Mouse (Mus musculus): ENCODE measurements at regions not wholly inside any gene's neighbourhood (a gene's known extent, or its start where the extent isn't known, plus 50 kb on each side); places are given as distances from the start of the nearest gene placed in this dataset.
A peak's percentile ranks its signal among the peaks of the same experiment; 100 is the strongest.

DNA sequence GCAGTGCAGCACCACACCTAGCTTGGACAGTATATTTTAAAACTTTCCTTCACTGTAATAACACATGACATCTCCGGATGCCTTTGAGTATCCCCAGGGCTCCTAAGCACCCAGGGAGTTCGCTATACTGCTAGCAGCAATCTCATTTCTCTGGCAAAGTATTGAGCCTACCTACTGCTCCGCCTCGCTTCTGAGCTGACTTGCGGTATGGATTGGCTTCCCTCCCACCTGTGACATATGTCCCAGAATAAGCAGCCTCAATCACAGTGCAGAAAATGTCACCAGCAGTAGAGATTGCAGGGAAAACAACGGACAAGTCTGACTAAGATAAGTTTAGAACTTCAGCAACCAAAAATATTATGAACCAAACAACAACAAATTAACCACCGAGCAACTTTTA is 131.8 kb downstream of the Gm10260 start:
- 92% methylated on average over 7 of the region's 7 CpGs for WGBS
- no peak for ATAC-seq (ENCODE audit: low FRiP score, low read depth)
- Histone ChIP-seq H3K27ac (no peak overlapping the region), H3K27me3 (replicated peaks) (no peaks in the 10 kb centered on the region), H3K4me1 (no peaks in the 10 kb centered on the region), H3K4me3 (no peak overlapping the region), H3K9me3 (no peaks in the 10 kb centered on the region), H3K36me3 (no peaks in the 10 kb centered on the region), H3K4me2 (replicated peaks) (no peak overlapping the region), H3K9ac (no peak overlapping the region)

DNA sequence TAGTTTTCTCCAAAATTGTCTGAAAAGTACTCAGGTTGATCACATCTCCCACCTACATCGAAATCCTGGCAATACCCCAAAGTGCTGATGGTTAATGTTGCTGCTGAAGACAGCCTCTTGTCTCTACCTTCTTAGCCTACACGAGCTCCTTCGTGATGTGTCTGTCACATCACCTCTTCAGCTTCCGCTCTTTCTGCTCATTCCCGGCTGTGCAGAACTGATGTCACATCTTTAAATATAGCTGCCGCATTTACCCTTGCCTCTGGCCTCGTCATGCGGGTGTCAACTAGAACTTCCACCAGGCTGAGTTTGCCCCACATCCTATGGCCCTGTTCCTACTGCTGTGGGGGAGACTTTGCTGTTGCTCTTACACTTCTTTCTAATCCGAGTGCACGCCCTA is 133.2 kb downstream of the Gm10260 start:
- H3K4me1 ChIP-seq: no peaks in the 10 kb centered on the region
- no peak overlapping the region for H3K4me2 ChIP-seq (replicated peaks)
- H3K9ac ChIP-seq: no peak overlapping the region
- no peak overlapping the region for H3K27ac ChIP-seq
- whole genome bisulfite sequencing: 91% methylated on average over 10 of the region's 10 CpGs
- no peak for ATAC-seq (ENCODE audit: low FRiP score, low read depth)
- H3K4me3 ChIP-seq: no peak overlapping the region
- no peaks in the 10 kb centered on the region for H3K27me3 ChIP-seq (replicated peaks)
- no peaks in the 10 kb centered on the region for H3K9me3 ChIP-seq
- no peaks in the 10 kb centered on the region for H3K36me3 ChIP-seq

DNA sequence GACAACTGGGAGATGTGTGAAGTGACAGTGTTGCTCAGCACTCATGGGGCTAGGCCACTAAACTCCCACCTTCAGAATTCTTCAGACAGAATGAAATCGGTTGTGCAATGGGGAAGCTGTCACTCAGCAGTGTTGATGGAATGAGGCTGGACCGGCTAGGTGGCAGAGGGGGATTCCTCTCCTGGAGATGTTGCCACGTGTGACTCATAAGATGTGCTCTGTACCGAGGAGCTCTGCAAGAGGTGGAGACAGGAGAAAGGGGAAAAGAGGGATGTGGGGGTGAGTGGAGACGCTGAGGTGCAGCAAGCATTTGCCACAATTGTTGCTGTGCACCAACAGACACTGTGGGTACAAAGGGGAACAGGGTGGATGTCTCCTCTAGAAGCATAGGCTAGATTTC is 133.6 kb downstream of the Gm10260 start:
- H3K9me3 ChIP-seq: no peaks in the 10 kb centered on the region
- no peak overlapping the region for H3K4me2 ChIP-seq (replicated peaks)
- H3K4me3 ChIP-seq: no peak overlapping the region
- 83% methylated on average over 5 of the region's 5 CpGs for WGBS
- no peaks in the 10 kb centered on the region for H3K27me3 ChIP-seq (replicated peaks)
- H3K9ac ChIP-seq: no peak overlapping the region
- H3K27ac ChIP-seq: no peak overlapping the region
- no peak for ATAC-seq (ENCODE audit: low FRiP score, low read depth)
- no peaks in the 10 kb centered on the region for H3K36me3 ChIP-seq
- H3K4me1 ChIP-seq: no peaks in the 10 kb centered on the region

DNA sequence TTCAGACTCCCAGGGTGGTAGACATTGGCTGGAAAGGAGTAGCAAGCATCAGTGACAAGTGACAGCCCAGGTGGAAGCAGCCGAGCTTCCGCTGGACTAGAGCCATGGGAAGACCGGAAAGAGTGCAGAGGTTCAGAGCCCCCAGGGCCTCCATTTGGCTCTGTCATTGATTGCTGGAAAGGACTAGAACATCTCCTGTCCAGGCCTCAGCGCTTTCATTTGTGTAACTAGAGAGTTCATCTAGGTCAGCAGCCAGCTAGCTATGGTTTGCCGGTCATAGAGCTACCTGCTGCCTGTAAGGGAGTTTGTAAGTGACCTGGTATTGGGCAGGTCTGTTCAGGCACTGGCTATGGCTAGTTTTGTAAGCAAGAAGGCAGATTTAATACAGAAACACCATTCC is 134.3 kb downstream of the Gm10260 start:
- H3K27me3 ChIP-seq (replicated peaks): no peaks in the 10 kb centered on the region
- H3K4me3 ChIP-seq: no peak overlapping the region
- H3K9me3 ChIP-seq: no peaks in the 10 kb centered on the region
- ATAC-seq (ENCODE audit: low FRiP score, low read depth): no peak
- no peak overlapping the region for H3K27ac ChIP-seq
- no peaks in the 10 kb centered on the region for H3K36me3 ChIP-seq
- H3K9ac ChIP-seq: no peak overlapping the region
- no peak overlapping the region for H3K4me2 ChIP-seq (replicated peaks)
- 93% methylated on average over 5 of the region's 5 CpGs for WGBS
- H3K4me1 ChIP-seq: no peaks in the 10 kb centered on the region

DNA sequence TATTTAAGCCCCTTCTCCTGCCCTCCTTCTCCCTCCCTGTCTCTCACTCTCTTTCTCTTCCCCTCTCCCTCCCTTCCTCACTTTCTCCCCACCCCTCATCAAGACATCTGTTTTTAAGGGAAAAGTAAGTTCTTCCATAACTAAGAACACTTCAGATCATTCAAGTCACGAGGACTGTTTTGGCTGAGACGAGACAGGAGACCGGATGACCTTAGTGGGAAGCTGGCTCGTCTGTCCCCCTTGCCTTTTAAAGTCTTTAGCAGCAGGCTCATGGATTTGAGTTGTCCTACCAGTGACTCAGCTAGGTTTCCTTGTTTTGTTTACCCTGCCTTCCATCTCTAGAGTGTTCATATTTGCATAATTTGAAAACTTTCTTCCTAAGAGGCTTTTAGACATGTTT is 135.0 kb downstream of the Gm10260 start:
- 86% methylated on average over 4 of the region's 4 CpGs for WGBS
- Histone ChIP-seq H3K9ac (no peak overlapping the region), H3K9me3 (no peaks in the 10 kb centered on the region), H3K27ac (no peak overlapping the region), H3K4me1 (no peaks in the 10 kb centered on the region), H3K27me3 (replicated peaks) (no peaks in the 10 kb centered on the region), H3K4me3 (no peak overlapping the region), H3K36me3 (no peaks in the 10 kb centered on the region), H3K4me2 (replicated peaks) (no peak overlapping the region)
- no peak for ATAC-seq (ENCODE audit: low FRiP score, low read depth)

DNA sequence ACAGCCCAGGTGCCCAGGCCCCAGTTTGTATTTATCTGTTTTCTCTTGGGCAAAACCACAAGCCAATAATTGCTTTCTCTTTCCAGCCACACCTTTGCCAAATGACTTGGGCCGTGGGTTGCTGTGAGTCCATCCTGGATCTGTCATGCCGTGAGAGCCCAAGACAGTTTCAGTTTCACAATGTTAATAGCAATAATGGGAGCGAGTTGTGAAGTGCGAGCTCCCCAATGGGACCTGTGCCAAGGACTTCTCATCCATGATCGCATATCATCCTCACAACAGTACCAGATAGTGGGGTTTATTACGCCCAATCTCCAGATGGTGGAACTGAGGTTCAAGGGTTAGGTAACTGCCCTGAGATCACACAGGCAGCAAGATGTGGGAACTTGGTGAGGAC is 142.2 kb downstream of the Gm10260 start:
- Histone ChIP-seq H3K9ac (no peak overlapping the region), H3K27me3 (replicated peaks) (no peaks in the 10 kb centered on the region), H3K27ac (no peak overlapping the region), H3K4me1 (no peaks in the 10 kb centered on the region), H3K4me3 (no peak overlapping the region), H3K9me3 (no peaks in the 10 kb centered on the region), H3K36me3 (no peaks in the 10 kb centered on the region), H3K4me2 (replicated peaks) (no peak overlapping the region)
- no peak for ATAC-seq (ENCODE audit: low FRiP score, low read depth)
- 90% methylated on average over 6 of the region's 6 CpGs for WGBS

DNA sequence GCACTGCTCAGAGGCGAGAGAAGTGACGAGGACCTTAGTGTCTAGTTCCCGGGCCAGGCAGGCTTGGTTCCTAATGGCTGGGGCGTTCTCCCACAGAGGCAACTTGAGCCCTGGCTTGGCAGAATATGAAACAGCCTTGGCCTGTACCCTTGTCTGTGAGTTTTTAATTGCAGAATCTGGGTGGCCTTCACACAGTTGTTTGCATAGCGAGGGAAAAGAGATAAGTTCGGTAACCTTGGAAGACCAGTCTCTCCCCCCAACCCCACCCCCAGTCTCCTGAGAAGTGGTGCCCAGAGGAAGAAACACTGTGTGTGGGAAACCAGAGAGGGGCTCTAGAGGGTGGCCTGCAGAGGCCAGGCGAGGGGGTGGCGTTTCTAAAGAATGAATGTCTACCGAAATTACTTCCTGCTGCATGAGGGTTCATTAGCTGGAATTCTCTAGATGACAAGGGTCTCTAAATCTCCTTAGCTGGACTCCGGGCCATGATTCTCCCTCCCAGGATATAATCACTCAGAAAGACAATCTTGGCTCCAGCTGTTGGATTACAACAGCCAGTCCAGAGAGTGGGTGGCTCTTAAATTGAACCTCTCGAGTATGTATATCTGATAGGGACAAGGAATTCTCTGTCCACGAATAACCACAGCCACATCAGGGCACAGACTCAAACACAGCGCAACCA is 142.8 kb downstream of the Gm10260 start:
- Histone ChIP-seq H3K27me3 (replicated peaks) (no peaks in the 10 kb centered on the region), H3K9ac (no peak overlapping the region), H3K4me2 (replicated peaks) (no peak overlapping the region), H3K36me3 (no peaks in the 10 kb centered on the region), H3K4me3 (no peak overlapping the region), H3K4me1 (no peaks in the 10 kb centered on the region), H3K27ac (no peak overlapping the region), H3K9me3 (no peaks in the 10 kb centered on the region)
- WGBS: 70% methylated on average over 13 of the region's 13 CpGs
- ATAC-seq (ENCODE audit: low FRiP score, low read depth): no peak

DNA sequence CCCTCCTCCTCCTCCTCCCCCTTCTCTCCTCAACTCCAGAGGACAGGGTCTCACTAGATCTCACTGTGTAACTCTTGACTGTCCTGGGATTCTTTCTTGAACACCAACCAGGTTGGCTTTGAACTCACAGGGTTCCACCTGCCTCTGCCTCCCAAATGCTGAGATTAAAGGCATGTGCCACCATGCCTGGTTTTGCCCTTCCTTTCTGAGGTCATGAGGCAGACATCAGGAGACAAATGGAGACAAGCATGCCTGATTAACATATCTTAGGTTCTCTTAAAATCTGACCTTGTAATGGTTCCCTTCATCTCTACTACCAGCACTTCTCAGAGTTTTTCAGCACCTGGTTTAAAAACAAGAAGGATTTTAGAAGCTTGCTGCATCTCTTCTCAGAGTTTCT is 143.5 kb downstream of the Gm10260 start:
- Histone ChIP-seq H3K36me3 (no peaks in the 10 kb centered on the region), H3K4me1 (no peaks in the 10 kb centered on the region), H3K9me3 (no peaks in the 10 kb centered on the region), H3K4me2 (replicated peaks) (no peak overlapping the region), H3K27me3 (replicated peaks) (no peaks in the 10 kb centered on the region), H3K4me3 (no peak overlapping the region), H3K9ac (no peak overlapping the region), H3K27ac (no peak overlapping the region)
- ATAC-seq (ENCODE audit: low FRiP score, low read depth): no peak

DNA sequence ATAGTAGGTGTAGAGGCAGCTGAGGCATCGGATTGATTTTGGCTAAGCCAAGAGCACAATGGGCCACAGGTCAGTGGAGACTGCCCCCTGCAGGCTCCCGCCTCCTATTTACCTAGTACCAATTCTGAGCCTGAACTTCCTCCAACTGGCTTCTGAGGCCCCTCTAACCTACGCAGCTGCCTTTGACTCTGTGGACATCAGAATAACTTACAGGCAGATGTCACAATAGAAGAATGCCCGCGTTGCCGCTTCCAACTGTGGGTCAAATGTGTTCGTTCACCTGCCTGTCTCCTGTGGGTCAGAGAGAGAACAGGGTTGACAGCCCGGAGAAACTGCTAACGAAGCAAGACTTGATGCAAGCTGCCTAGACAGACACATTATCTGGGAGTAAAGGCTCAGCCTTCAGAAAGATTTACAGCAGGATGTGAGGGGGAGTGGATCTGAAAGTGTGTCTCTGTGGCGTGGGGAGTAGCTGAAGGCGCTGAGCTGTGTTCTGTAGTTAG is 153.2 kb downstream of the Gm10260 start:
- WGBS: 18% methylated on average over 11 of the region's 11 CpGs
- peak; percentile 41; the same call in 1 of the 2 replicates for ATAC-seq (ENCODE audit: low FRiP score, low read depth)

DNA sequence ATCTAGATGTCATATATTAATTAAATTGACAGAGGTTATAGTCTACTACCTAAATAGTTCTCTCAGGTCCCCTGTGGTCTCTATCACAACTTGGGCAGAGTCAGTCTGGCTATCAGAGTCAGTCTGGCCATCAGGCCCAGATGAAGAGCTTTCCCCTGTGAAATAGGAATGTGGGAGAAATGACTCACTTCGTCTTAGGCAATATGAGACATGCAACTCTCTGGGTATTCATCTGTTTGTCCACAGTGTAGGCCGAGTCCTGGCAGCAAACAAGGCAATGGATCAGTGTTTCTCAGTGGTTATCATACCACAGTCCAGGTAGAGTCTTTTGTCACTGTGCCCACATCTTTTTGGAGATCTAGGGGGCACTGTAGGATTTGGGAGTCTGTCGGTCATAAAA is 156.0 kb downstream of the Gm10260 start:
- 89% methylated on average over 3 of the region's 3 CpGs for WGBS

More for the DNA sequence above, 153.2 kb downstream of the Gm10260 start:
- H3K4me2 ChIP-seq (replicated peaks): no peak overlapping the region; the same call in 1 of the 2 replicates
- H3K27me3 ChIP-seq (replicated peaks): no peaks in the 10 kb centered on the region
- H3K9ac ChIP-seq: no peak overlapping the region
- H3K4me1 ChIP-seq: peaks cover 14% of the 10 kb centered on the region
- H3K27ac ChIP-seq: no peak overlapping the region
- no peaks in the 10 kb centered on the region for H3K36me3 ChIP-seq
- H3K4me3 ChIP-seq: no peak overlapping the region
- no peaks in the 10 kb centered on the region for H3K9me3 ChIP-seq

DNA sequence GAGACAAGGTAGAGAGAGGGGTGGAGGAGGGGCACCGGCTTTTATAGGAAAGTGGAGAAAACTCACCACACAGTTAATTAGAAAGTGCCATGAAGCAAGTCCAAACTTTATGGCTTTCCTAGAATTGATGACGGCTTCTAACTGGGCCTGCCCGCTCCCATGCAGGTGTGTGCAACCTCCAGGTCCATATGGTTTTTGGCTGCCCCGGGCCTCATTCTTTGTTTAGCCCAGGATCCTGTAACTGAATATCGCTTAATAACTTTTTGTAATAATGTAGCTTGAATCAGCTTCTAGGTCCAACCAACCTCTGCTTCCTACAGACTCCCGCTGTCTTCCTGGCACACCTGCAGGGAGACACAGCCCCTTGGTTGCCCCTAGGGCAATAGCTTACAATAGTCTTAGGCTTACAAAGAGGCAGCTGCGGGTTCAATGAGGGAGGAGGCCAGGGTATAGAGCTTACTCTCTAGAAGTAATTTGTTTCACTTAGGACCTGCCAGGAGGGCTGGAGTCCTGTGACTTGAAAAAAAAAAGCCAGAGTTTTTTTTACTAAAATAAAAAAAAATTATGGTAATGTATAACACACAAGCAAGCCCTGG is 159.2 kb downstream of the Gm10260 start:
- Histone ChIP-seq H3K4me3 (no peak overlapping the region), H3K27ac (no peak overlapping the region), H3K9ac (no peak overlapping the region), H3K9me3 (peaks cover 6% of the 10 kb centered on the region; the same call in 1 of the 2 replicates), H3K4me2 (replicated peaks) (no peak overlapping the region), H3K4me1 (peaks cover 24% of the 10 kb centered on the region), H3K36me3 (no peaks in the 10 kb centered on the region), H3K27me3 (replicated peaks) (no peaks in the 10 kb centered on the region)
- ATAC-seq (ENCODE audit: low FRiP score, low read depth): no peak
- 64% methylated on average over 7 of the region's 7 CpGs for WGBS

More for the DNA sequence above, 156.0 kb downstream of the Gm10260 start:
- peaks cover 25% of the 10 kb centered on the region for H3K4me1 ChIP-seq
- H3K4me2 ChIP-seq (replicated peaks): no peak overlapping the region
- H3K36me3 ChIP-seq: no peaks in the 10 kb centered on the region
- H3K27me3 ChIP-seq (replicated peaks): no peaks in the 10 kb centered on the region
- no peak overlapping the region for H3K4me3 ChIP-seq
- no peak overlapping the region for H3K9ac ChIP-seq
- H3K9me3 ChIP-seq: no peaks in the 10 kb centered on the region
- no peak for ATAC-seq (ENCODE audit: low FRiP score, low read depth)
- H3K27ac ChIP-seq: no peak overlapping the region

DNA sequence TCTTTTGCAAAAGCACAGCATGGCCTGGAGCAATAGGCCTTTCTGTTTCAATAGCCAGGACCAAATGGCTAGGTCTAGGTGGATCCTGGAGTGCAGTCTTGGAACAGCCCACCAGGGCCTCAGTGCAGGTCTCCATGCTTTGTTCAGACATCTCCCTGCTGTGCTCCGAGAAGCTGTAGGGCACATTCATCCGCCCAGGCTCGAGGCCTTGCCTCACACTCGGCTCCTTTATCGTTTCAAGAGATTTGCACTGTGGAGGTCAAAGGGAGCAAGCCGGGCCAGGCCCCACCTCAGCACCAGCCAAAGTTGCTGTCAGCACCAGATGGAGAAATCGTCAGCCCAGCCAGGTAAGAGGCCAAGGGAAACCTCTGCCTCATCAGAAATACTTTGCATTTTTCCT is 160.3 kb downstream of the Gm10260 start:
- Histone ChIP-seq H3K4me2 (replicated peaks) (no peak overlapping the region), H3K27ac (no peak overlapping the region), H3K27me3 (replicated peaks) (no peaks in the 10 kb centered on the region), H3K9me3 (peaks cover 6% of the 10 kb centered on the region; the same call in 1 of the 2 replicates), H3K9ac (no peak overlapping the region), H3K4me3 (no peak overlapping the region), H3K36me3 (no peaks in the 10 kb centered on the region), H3K4me1 (peaks cover 24% of the 10 kb centered on the region)
- WGBS: 79% methylated on average over 7 of the region's 7 CpGs
- ATAC-seq (ENCODE audit: low FRiP score, low read depth): no peak
